Mouse (Mus musculus) layer of hippocampus, postnatal 36 days (tissue): ENCODE data around the gene Ptpn14. TPM values are rescaled to one million over a fixed set of nuclear protein-coding genes. Genes with fewer than 3 reads are reported as not detected.

Source experiments
- DNase-seq, 2 experiments: peaks; one replicate each; pipeline ENCODE4 v3.0.0; 2022
- total RNA-seq, 2 experiments: library from RNA; stranded (reverse); gene quantifications; 2 replicates each; pipeline ENCODE4 v1.2.3; 2021

Gene Ptpn14
- total RNA-seq, 2 experiments from 2014 or later, result 12.2 to 12.4 TPM

GRCm38 (mm10) chr1:189718600-189718999 lies 9.5 kb upstream of the Ptpn14 start:
- DNase-seq, result no peak

GRCm38 (mm10) chr1:189726121-189726520 lies 1.9 kb upstream of the Ptpn14 start:
- DNase-seq, result no peak

GRCm38 (mm10) chr1:189727346-189727883 lies 653 bp upstream of the Ptpn14 start:
- no peak for DNase-seq

- DNase-seq, result no peak
Measured at GRCm38 (mm10) chr1:189728784-189729115, 682 bp downstream of the Ptpn14 start.

GRCm38 (mm10) chr1:189729141-189729815 lies 1.2 kb downstream of the Ptpn14 start:
- no peak for DNase-seq

GRCm38 (mm10) chr1:189731697-189732096 lies 3.6 kb downstream of the Ptpn14 start:
- DNase-seq, result no peak

- no peak for DNase-seq
Measured at GRCm38 (mm10) chr1:189732156-189732555, 4.1 kb downstream of the Ptpn14 start.

- DNase-seq, result no peak
Measured at GRCm38 (mm10) chr1:189740075-189740474, 12.0 kb downstream of the Ptpn14 start.

GRCm38 (mm10) chr1:189742041-189742440 lies 14.0 kb downstream of the Ptpn14 start:
- no peak for DNase-seq

GRCm38 (mm10) chr1:189743136-189743535 lies 15.1 kb downstream of the Ptpn14 start:
- no peak for DNase-seq

- DNase-seq, result no peak
Measured at GRCm38 (mm10) chr1:189744914-189745710, 17.0 kb downstream of the Ptpn14 start.

- no peak for DNase-seq
Measured at GRCm38 (mm10) chr1:189746520-189746919, 18.5 kb downstream of the Ptpn14 start.

GRCm38 (mm10) chr1:189749789-189750188 lies 21.7 kb downstream of the Ptpn14 start:
- no peak for DNase-seq

GRCm38 (mm10) chr1:189750233-189750632 lies 22.2 kb downstream of the Ptpn14 start:
- no peak for DNase-seq

GRCm38 (mm10) chr1:189752245-189752644 lies 24.2 kb downstream of the Ptpn14 start:
- DNase-seq, result no peak

GRCm38 (mm10) chr1:189755072-189755471 lies 27.0 kb downstream of the Ptpn14 start:
- no peak for DNase-seq

- DNase-seq, result peak; percentile 29 to 36
Measured at GRCm38 (mm10) chr1:189756306-189757053, 28.4 kb downstream of the Ptpn14 start.

GRCm38 (mm10) chr1:189757054-189757408 lies 29.0 kb downstream of the Ptpn14 start:
- no peak for DNase-seq

- DNase-seq, result no peak
Measured at GRCm38 (mm10) chr1:189761581-189762021, 33.5 kb downstream of the Ptpn14 start.

- DNase-seq, result no peak
Measured at GRCm38 (mm10) chr1:189764258-189764657, 36.2 kb downstream of the Ptpn14 start.

- DNase-seq, result no peak
Measured at GRCm38 (mm10) chr1:189767164-189767563, 39.1 kb downstream of the Ptpn14 start.

GRCm38 (mm10) chr1:189767910-189768309 lies 39.8 kb downstream of the Ptpn14 start:
- no peak for DNase-seq

- DNase-seq, result no peak
Measured at GRCm38 (mm10) chr1:189770516-189770915, 42.4 kb downstream of the Ptpn14 start.
